10 mouse cellular contexts compared by ENCODE assay signal in the genomic region with DNA sequence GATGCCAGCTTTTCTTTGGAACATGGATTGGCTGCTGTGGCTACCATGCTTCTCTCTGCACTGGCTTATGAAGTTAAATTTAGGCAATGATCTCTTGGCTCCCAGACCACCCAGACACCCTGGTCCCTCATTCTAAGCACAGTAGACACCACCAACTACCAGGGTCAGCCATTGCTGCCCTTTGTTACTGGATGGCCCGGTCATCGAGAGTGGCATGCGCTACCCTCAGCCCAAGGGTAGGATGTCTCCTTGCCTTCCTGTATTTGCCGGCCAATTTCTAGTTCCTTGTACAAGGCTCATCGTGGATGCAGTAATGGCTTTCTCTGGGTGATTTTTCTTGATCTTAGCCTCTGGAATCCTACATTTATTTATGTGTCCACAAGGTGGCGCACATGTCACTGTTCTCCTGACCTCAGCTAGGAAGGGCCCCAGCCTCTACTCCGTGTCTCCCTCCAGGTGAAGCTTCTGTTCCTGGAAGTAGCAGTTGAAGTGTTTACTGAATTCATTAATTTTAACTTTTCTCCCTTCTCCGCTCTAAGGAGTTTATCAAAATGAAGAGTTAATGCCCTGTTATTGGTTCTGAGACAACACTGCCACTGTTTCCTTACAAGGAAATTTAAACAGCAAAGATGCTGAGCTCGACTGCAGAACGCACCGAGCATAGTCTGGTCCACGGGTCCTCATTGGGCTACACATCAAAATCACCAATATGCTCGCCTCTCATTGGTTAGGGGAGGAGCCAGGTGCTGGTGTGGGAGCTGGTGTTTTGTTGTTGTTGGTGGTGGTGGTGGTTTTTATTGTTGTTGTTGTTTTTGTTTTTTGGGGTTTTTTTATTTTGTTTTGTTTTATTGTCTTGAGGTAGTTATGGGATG.
DNase-seq lines count a peak whose midpoint lies in the region; ATAC-seq and TF ChIP-seq lines count a peak whose summit lies in the region.
"Had no signal": no experiment of that assay in that cellular context is flagged by ENCODE, and none has a peak within 500 bp of the region (broad histone marks: within the 10 kb centered on the region; RNA-seq: fewer than 3 reads in every experiment).

No protein-coding gene starts in this region.

- no peak overlapping the region for H3K27ac ChIP-seq in embryonic facial prominence, embryonic 11.5 days (replicated peaks; ENCODE audit: low read depth, low read length)
- no peak overlapping the region for H3K27ac ChIP-seq in hindbrain, embryonic 15.5 days (replicated peaks)
- no peak overlapping the region for H3K27ac ChIP-seq in limb, embryonic 11.5 days (replicated peaks; ENCODE audit: low read depth, low read length)
- H3K27ac ChIP-seq in midbrain, embryonic 15.5 days: no peak overlapping the region
- H3K27ac ChIP-seq in testis, adult 2 months (ENCODE audit: control insufficient read depth, insufficient read depth, low read depth, low read length): no peak overlapping the region

- H3K4me1 ChIP-seq in embryonic facial prominence, embryonic 11.5 days (ENCODE audit: control insufficient read depth, insufficient read depth, low read length): no peaks in the 10 kb centered on the region
- no peaks in the 10 kb centered on the region for H3K4me1 ChIP-seq in hindbrain, embryonic 15.5 days (replicated peaks)
- H3K4me1 ChIP-seq in limb, embryonic 11.5 days (ENCODE audit: control insufficient read depth, insufficient read depth, low read length): no peaks in the 10 kb centered on the region
- no peaks in the 10 kb centered on the region for H3K4me1 ChIP-seq in midbrain, embryonic 15.5 days
- H3K4me1 ChIP-seq in testis, adult 2 months (ENCODE audit: control insufficient read depth, insufficient read depth, low read length): no peaks in the 10 kb centered on the region; the same call in 1 of the 2 replicates

- H3K36me3 ChIP-seq in embryonic facial prominence, embryonic 11.5 days (replicated peaks; ENCODE audit: control insufficient read depth, insufficient read depth, low read depth, low read length): no peaks in the 10 kb centered on the region
- no peaks in the 10 kb centered on the region for H3K36me3 ChIP-seq in hindbrain, embryonic 15.5 days
- no peaks in the 10 kb centered on the region for H3K36me3 ChIP-seq in limb, embryonic 11.5 days (ENCODE audit: control insufficient read depth, insufficient read depth, low read length)
- no peaks in the 10 kb centered on the region for H3K36me3 ChIP-seq in midbrain, embryonic 15.5 days (replicated peaks)
- H3K36me3 ChIP-seq in testis, adult 2 months (ENCODE audit: control insufficient read depth, insufficient read depth, low read length): no peaks in the 10 kb centered on the region

- peak; percentile 56 for ATAC-seq in embryonic facial prominence, embryonic 11.5 days (replicated peaks; ENCODE audit: insufficient number of reproducible peaks, low FRiP score, low TSS enrichment, low read depth)
- ATAC-seq in hindbrain, embryonic 15.5 days (ENCODE audit: low FRiP score, low read depth): 0 out of 2 replicates have a peak, but pooled peaks have one; percentile 67
- ATAC-seq in limb, embryonic 11.5 days (ENCODE audit: insufficient number of reproducible peaks, low FRiP score, low TSS enrichment, low read depth): peak; percentile 59
- ATAC-seq in midbrain, embryonic 15.5 days (replicated peaks): peak; percentile 51; the same call in 1 of the 2 replicates

- TF ChIP-seq CTCF in testis, adult 2 months (IDR thresholded peaks at IDR 0.05; ENCODE audit: control insufficient read depth, insufficient read depth, insufficient replicate concordance, low read depth, low read length): peak; percentile 65; the same call in 1 of the 2 replicates

- H3K4me3 ChIP-seq in embryonic facial prominence, embryonic 11.5 days (ENCODE audit: low read depth, low read length): no peak overlapping the region
- H3K4me3 ChIP-seq in hindbrain, embryonic 15.5 days: no peak overlapping the region
- no peak overlapping the region for H3K4me3 ChIP-seq in limb, embryonic 11.5 days (ENCODE audit: low read depth, low read length)
- no peak overlapping the region for H3K4me3 ChIP-seq in midbrain, embryonic 15.5 days
- H3K4me3 ChIP-seq in testis, adult 2 months (ENCODE audit: control insufficient read depth, low read depth, low read length): no peak overlapping the region
- H3K4me3 ChIP-seq: erythroblast, embryonic 14.5 days; myocyte had no signal

- 46% methylated on average over 13 of the region's 13 CpGs for WGBS in embryonic facial prominence, embryonic 11.5 days
- WGBS in hindbrain, embryonic 15.5 days: 43% methylated on average over 13 of the region's 13 CpGs
- 46% methylated on average over 13 of the region's 13 CpGs for WGBS in limb, embryonic 11.5 days
- WGBS in midbrain, embryonic 15.5 days: 41% methylated on average over 13 of the region's 13 CpGs

- H3K9ac ChIP-seq in embryonic facial prominence, embryonic 11.5 days (replicated peaks; ENCODE audit: low read length): no peak overlapping the region
- H3K9ac ChIP-seq in hindbrain, embryonic 15.5 days: no peak overlapping the region
- H3K9ac ChIP-seq in limb, embryonic 11.5 days (ENCODE audit: low read length): no peak overlapping the region
- H3K9ac ChIP-seq in midbrain, embryonic 15.5 days: no peak overlapping the region

- peak; percentile 42 for DNase-seq in right cerebral cortex, adult 18-20 months
- no peak for DNase-seq in right cerebral cortex, postnatal 36 days (ENCODE audit: low spot score in 2 of 2)
- peak; percentile 32 to 55 for DNase-seq in adrenal gland, postnatal 36 days
- peak; percentile 77 for DNase-seq in embryonic facial prominence, embryonic 11.5 days (ENCODE audit: low spot score)
- DNase-seq in limb, embryonic 11.5 days (ENCODE audit: low spot score): peak; percentile 71

- TF ChIP-seq POLR2A in testis, adult 2 months (IDR thresholded peaks at IDR 0.05; ENCODE audit: control insufficient read depth, low read depth, low read length): no peak

- no peaks in the 10 kb centered on the region for H3K9me3 ChIP-seq in embryonic facial prominence, embryonic 11.5 days (replicated peaks; ENCODE audit: control insufficient read depth, low read length)
- no peaks in the 10 kb centered on the region for H3K9me3 ChIP-seq in hindbrain, embryonic 15.5 days
- H3K9me3 ChIP-seq in limb, embryonic 11.5 days (ENCODE audit: control insufficient read depth, low read length): no peaks in the 10 kb centered on the region
- H3K9me3 ChIP-seq in midbrain, embryonic 15.5 days: no peaks in the 10 kb centered on the region

- no peaks in the 10 kb centered on the region for H3K27me3 ChIP-seq in embryonic facial prominence, embryonic 11.5 days (ENCODE audit: control insufficient read depth, insufficient read depth, low read length)
- H3K27me3 ChIP-seq in hindbrain, embryonic 15.5 days: no peaks in the 10 kb centered on the region
- H3K27me3 ChIP-seq in limb, embryonic 11.5 days (ENCODE audit: control insufficient read depth, insufficient read depth, low read length): no peaks in the 10 kb centered on the region
- no peaks in the 10 kb centered on the region for H3K27me3 ChIP-seq in midbrain, embryonic 15.5 days (replicated peaks)
- no peaks in the 10 kb centered on the region for H3K27me3 ChIP-seq in testis, adult 2 months (ENCODE audit: control insufficient read depth, insufficient read depth, low read length)

- no peak overlapping the region for H3K4me2 ChIP-seq in embryonic facial prominence, embryonic 11.5 days (ENCODE audit: low read depth, low read length)
- H3K4me2 ChIP-seq in hindbrain, embryonic 15.5 days: no peak overlapping the region
- no peak overlapping the region for H3K4me2 ChIP-seq in limb, embryonic 11.5 days (ENCODE audit: low read depth, severe bottlenecking)
- no peak overlapping the region for H3K4me2 ChIP-seq in midbrain, embryonic 15.5 days

Comparison
In these comparisons a context has a peak if more than half of its experiments do, and no peak if none do; other contexts are left out.
1. DNase-seq: peak in right cerebral cortex, adult 18-20 months (single experiment), adrenal gland, postnatal 36 days (2 of 2), embryonic facial prominence, embryonic 11.5 days (single experiment) and limb, embryonic 11.5 days (single experiment); none in right cerebral cortex, postnatal 36 days (0 of 2).
2. Peak in every context shown above with its lines, with median percentiles within 50 percentile points of each other: ATAC-seq.